Mouse (Mus musculus) myocyte (in vitro differentiated cells): ENCODE results near the gene Abhd12.

Experiments
- CEBPB ChIP-seq: IDR thresholded peaks from 2 replicates; pipeline ENCODE4 v1.6.1; 2011; ENCODE audit warnings: mild to moderate bottlenecking, moderate library complexity; ENCODE audit not compliant: poor library complexity, insufficient read depth, severe bottlenecking
- E2F4 ChIP-seq: IDR thresholded peaks from one replicate; pipeline ENCODE4 v1.6.1; 2011; ENCODE audit warnings: mild to moderate bottlenecking, control low read depth, moderate library complexity; ENCODE audit not compliant: insufficient read depth
- MAX ChIP-seq: IDR thresholded peaks from one replicate; pipeline ENCODE4 v1.6.1; 2011; ENCODE audit warnings: low read depth, mild to moderate bottlenecking, control low read depth
- MYOD1 ChIP-seq, 3 experiments: IDR thresholded peaks; one replicate each; pipeline ENCODE4 v1.6.1; 2011; ENCODE audit warnings: control low read depth in 2 of 3, low read depth in 2 of 3, mild to moderate bottlenecking in 2 of 3, moderate library complexity in 1 of 3; ENCODE audit not compliant: insufficient read length in 2 of 3, control insufficient read depth in 1 of 3
- MYOG ChIP-seq, 3 experiments: IDR thresholded peaks; one replicate each; pipeline ENCODE4 v1.6.1; 2011; ENCODE audit warnings: control low read depth in 2 of 3, low read depth in 2 of 3, mild to moderate bottlenecking in 2 of 3; ENCODE audit not compliant: insufficient read length in 2 of 3, control insufficient read depth in 1 of 3, insufficient read depth in 1 of 3
- POLR2A ChIP-seq: IDR thresholded peaks from one replicate; pipeline ENCODE4 v1.6.1; 2011; ENCODE audit warnings: low read depth, mild to moderate bottlenecking, control low read depth, moderate library complexity; ENCODE audit not compliant: insufficient read length
- POLR2AphosphoS2 ChIP-seq: IDR thresholded peaks from one replicate; pipeline ENCODE4 v1.6.1; 2011; ENCODE audit warnings: low read depth, control low read depth; ENCODE audit not compliant: insufficient read length
- SRF ChIP-seq: IDR thresholded peaks from one replicate; pipeline ENCODE4 v1.6.1; 2011; ENCODE audit warnings: low read depth; ENCODE audit not compliant: control insufficient read depth, insufficient read length
- TCF12 ChIP-seq: IDR thresholded peaks from one replicate; pipeline ENCODE4 v1.6.1; 2011; ENCODE audit warnings: mild to moderate bottlenecking, control low read depth; ENCODE audit not compliant: poor library complexity, insufficient read depth, severe bottlenecking
- TCF3 ChIP-seq: IDR thresholded peaks from one replicate; pipeline ENCODE4 v1.6.1; 2011; ENCODE audit warnings: low read depth, control low read depth; ENCODE audit not compliant: insufficient read length
- USF1 ChIP-seq: IDR thresholded peaks from one replicate; pipeline ENCODE4 v1.6.1; 2011; ENCODE audit warnings: low read depth, mild to moderate bottlenecking, control low read depth, moderate library complexity

- no peak for TF ChIP-seq POLR2A
- TF ChIP-seq MYOG (IDR thresholded peaks at IDR 0.05; ENCODE audit: control insufficient read depth in 1 of 3, insufficient read depth in 1 of 3, insufficient read length in 2 of 3, low read depth in 2 of 3): no peak
- no peak for TF ChIP-seq SRF
- TF ChIP-seq USF1: no peak
- TF ChIP-seq MYOD1 (IDR thresholded peaks at IDR 0.05; ENCODE audit: control insufficient read depth in 1 of 3, insufficient read length in 2 of 3, low read depth in 2 of 3): no peak
- TF ChIP-seq TCF3: no peak
- TF ChIP-seq E2F4: no peak
- TF ChIP-seq MAX: no peak
- TF ChIP-seq CEBPB: no peak
- no peak for TF ChIP-seq TCF12
- TF ChIP-seq POLR2AphosphoS2: no peak
Observed at GRCm38 (mm10) chr2:150859709-150860470, 44.7 kb downstream of the Abhd12 start.
